Comparison of ENCODE assay signal across 8 mouse cellular contexts in the genomic region with DNA sequence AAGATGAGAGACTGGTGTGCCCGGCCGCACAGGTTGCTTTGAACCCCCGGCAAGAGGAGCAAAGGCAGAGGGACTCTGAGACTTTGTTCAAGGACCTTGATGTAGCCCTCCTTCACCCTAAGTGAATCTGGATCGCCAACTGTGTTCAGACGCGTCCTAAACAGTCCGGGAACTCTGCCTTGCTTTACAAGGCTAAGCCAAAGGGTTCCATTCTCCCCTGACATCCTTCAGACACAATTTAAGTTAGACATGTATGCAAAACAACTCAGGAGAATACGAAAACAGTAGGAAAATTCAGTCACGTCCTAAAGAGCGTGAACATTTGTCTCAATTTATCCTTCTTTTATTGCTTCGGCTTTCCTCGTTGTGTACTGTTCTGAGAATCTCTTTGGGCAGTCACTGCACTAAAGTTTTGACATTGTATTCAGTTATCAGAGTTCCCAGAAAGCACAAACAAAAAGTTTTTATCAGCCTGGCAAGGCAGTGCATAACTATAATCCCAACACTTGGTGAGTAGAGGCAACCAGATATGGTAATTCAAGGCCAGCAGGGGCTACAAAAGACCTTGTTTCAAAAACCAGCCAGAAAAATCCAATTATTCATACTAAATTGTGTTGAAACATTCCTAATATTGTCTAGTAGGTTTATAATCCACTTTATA. TPM values are rescaled to one million over a fixed set of nuclear protein-coding genes. Genes with fewer than 3 reads are reported as not detected.
DNase-seq lines count a peak whose midpoint lies in the region; ATAC-seq and TF ChIP-seq lines count a peak whose summit lies in the region.

No protein-coding gene starts in this region.

- H3K4me1 ChIP-seq in kidney, adult 2 months (ENCODE audit: control insufficient read depth, insufficient read depth, low read length): peaks cover 4% of the 10 kb centered on the region
- H3K4me1 ChIP-seq in hindbrain, embryonic 11.5 days (replicated peaks; ENCODE audit: control insufficient read depth, insufficient read depth, low read length): no peaks in the 10 kb centered on the region; the same call in 1 of the 2 replicates
- peaks cover 20% of the 10 kb centered on the region for H3K4me1 ChIP-seq in midbrain, embryonic 12.5 days

- peak overlapping the region; percentile 94; the same call in 1 of the 2 replicates for H3K9ac ChIP-seq in hindbrain, embryonic 11.5 days (ENCODE audit: low read depth, low read length)
- peak overlapping the region; percentile 59 for H3K9ac ChIP-seq in midbrain, embryonic 12.5 days (replicated peaks)

- peak overlapping the region; percentile 87 for H3K4me2 ChIP-seq in hindbrain, embryonic 11.5 days (replicated peaks; ENCODE audit: low read depth, low read length)
- H3K4me2 ChIP-seq in midbrain, embryonic 12.5 days (replicated peaks): peak overlapping the region; percentile 68

- TF ChIP-seq POLR2A in kidney, adult 2 months (IDR thresholded peaks at IDR 0.05; ENCODE audit: low read depth, low read length): no peak

- no peaks in the 10 kb centered on the region for H3K9me3 ChIP-seq in hindbrain, embryonic 11.5 days (ENCODE audit: control insufficient read depth, low read length)
- no peaks in the 10 kb centered on the region for H3K9me3 ChIP-seq in midbrain, embryonic 12.5 days

- no peak for DNase-seq in kidney, adult 2 months
- DNase-seq in kidney, postnatal 10 days: no peak
- DNase-seq in MEL-GATA-1-ER (ENCODE audit: extremely low read depth, low read depth): peak; percentile 27
- peak; percentile 12 for DNase-seq in hindbrain, embryonic 11.5 days (ENCODE audit: low spot score)
- no peak for DNase-seq in left cerebral cortex, adult 18-20 months (ENCODE audit: low spot score in 2 of 2)
- no peak for DNase-seq in right cerebral cortex, postnatal 4 days
- no peak for DNase-seq in B cell, adult 2 months

- no peaks in the 10 kb centered on the region for H3K27me3 ChIP-seq in kidney, adult 2 months (replicated peaks; ENCODE audit: control insufficient read depth, insufficient read depth, low read length)
- H3K27me3 ChIP-seq in hindbrain, embryonic 11.5 days (ENCODE audit: control insufficient read depth, insufficient read depth, low read length): no peaks in the 10 kb centered on the region
- H3K27me3 ChIP-seq in midbrain, embryonic 12.5 days: no peaks in the 10 kb centered on the region; the same call in 1 of the 2 replicates

- H3K27ac ChIP-seq in kidney, adult 2 months (ENCODE audit: insufficient read depth, low read depth, low read length): peak overlapping the region; percentile 58
- peak overlapping the region; percentile 93; the same call in 1 of the 2 replicates for H3K27ac ChIP-seq in hindbrain, embryonic 11.5 days (ENCODE audit: low read depth, low read length)
- H3K27ac ChIP-seq in midbrain, embryonic 12.5 days (replicated peaks): peak overlapping the region; percentile 94

- H3K36me3 ChIP-seq in kidney, adult 2 months (ENCODE audit: control insufficient read depth, insufficient read depth, low read length): no peaks in the 10 kb centered on the region
- H3K36me3 ChIP-seq in hindbrain, embryonic 11.5 days (ENCODE audit: control insufficient read depth, insufficient read depth, low read length): no peaks in the 10 kb centered on the region
- H3K36me3 ChIP-seq in midbrain, embryonic 12.5 days: no peaks in the 10 kb centered on the region

- WGBS in kidney, adult 2 months: 7% methylated on average over 12 of the region's 12 CpGs
- 19% methylated on average over 12 of the region's 12 CpGs for WGBS in hindbrain, embryonic 11.5 days
- 14% methylated on average over 12 of the region's 12 CpGs for WGBS in midbrain, embryonic 12.5 days

- peak overlapping the region; percentile 90 for H3K4me3 ChIP-seq in kidney, adult 2 months (ENCODE audit: insufficient read depth, low read depth, low read length)
- H3K4me3 ChIP-seq in hindbrain, embryonic 11.5 days (ENCODE audit: low read depth, low read length): peak overlapping the region; percentile 96
- H3K4me3 ChIP-seq in midbrain, embryonic 12.5 days: peak overlapping the region; percentile 97

- ATAC-seq in hindbrain, embryonic 11.5 days (ENCODE audit: low FRiP score): no peak
- ATAC-seq in midbrain, embryonic 12.5 days (ENCODE audit: low FRiP score, low read depth): peak; percentile 3; the same call in 1 of the 2 replicates

- no peak for TF ChIP-seq CTCF in kidney, adult 2 months (conservative IDR thresholded peaks at IDR 0.05; ENCODE audit: insufficient read depth, insufficient read length, low read depth, low read length)

RNA-seq across cellular contexts. Expression of gene Jmy, which starts 0.5 kb away (rescaled TPM):
- 7.0 and 7.9 TPM in 2 replicates for polyA plus RNA-seq in kidney, adult 2 months (2012; rRNA removed)
- polyA plus RNA-seq in hindbrain, embryonic 11.5 days (2014; fragmentation: Nextera tagmentation; extraction: Ambion mirVana): 4.5 and 7.2 TPM in 2 replicates
- polyA plus RNA-seq in midbrain, embryonic 12.5 days (2016; fragmentation: Nextera tagmentation; extraction: Ambion mirVana): 8.9 and 11.0 TPM in 2 replicates
- 10 to 100 TPM; 41.8 to 42.0 TPM for total RNA-seq in left cerebral cortex, adult 18-20 months (2021)

Comparison
In these comparisons a context has a peak if more than half of its experiments do, and no peak if none do; other contexts are left out.
1. DNase-seq: peak in MEL-GATA-1-ER (single experiment) and hindbrain, embryonic 11.5 days (single experiment); none in kidney, adult 2 months (single experiment), kidney, postnatal 10 days (single experiment), left cerebral cortex, adult 18-20 months (0 of 2), right cerebral cortex, postnatal 4 days (single experiment) and B cell, adult 2 months (0 of 2).
2. Peak in every context shown above with its lines, with median percentiles within 50 percentile points of each other: H3K27ac ChIP-seq and H3K4me3 ChIP-seq.